Mouse (Mus musculus): ENCODE measurements around the gene Frat2.
A peak's percentile ranks its signal among the peaks of the same experiment; 100 is the strongest.

Frat2 gene

GRCm38 (mm10) chr19:41817325-41817724 lies 30.6 kb downstream of the Frat2 start:
- no peak for DNase-seq

- DNase-seq, result no peak
Measured at GRCm38 (mm10) chr19:41816915-41817314, 31.0 kb downstream of the Frat2 start.

GRCm38 (mm10) chr19:41816410-41816809 lies 31.5 kb downstream of the Frat2 start:
- no peak for DNase-seq

- no peak for DNase-seq
Measured at GRCm38 (mm10) chr19:41813374-41813773, 34.6 kb downstream of the Frat2 start.

GRCm38 (mm10) chr19:41812525-41812924 lies 35.4 kb downstream of the Frat2 start:
- DNase-seq, result no peak

GRCm38 (mm10) chr19:41810074-41810473 lies 37.9 kb downstream of the Frat2 start:
- no peak for DNase-seq

GRCm38 (mm10) chr19:41808104-41808634 lies 39.8 kb downstream of the Frat2 start:
- DNase-seq, result no peak

GRCm38 (mm10) chr19:41807497-41807896 lies 40.4 kb downstream of the Frat2 start:
- DNase-seq, result no peak

- no peak for DNase-seq
Measured at GRCm38 (mm10) chr19:41805831-41806230, 42.1 kb downstream of the Frat2 start.

GRCm38 (mm10) chr19:41803322-41803721 lies 44.6 kb downstream of the Frat2 start:
- no peak for DNase-seq

GRCm38 (mm10) chr19:41801742-41802369 lies 46.1 kb downstream of the Frat2 start, which contains the start of gene Arhgap19:
Gene Arhgap19 (minus strand): TSS chr19:41802047.
- peak; percentile 86 for DNase-seq

- DNase-seq, result no peak
Measured at GRCm38 (mm10) chr19:41800986-41801741, 46.8 kb downstream of the Frat2 start.

- DNase-seq, result no peak
Measured at GRCm38 (mm10) chr19:41800451-41800850, 47.5 kb downstream of the Frat2 start.

- DNase-seq, result no peak
Measured at GRCm38 (mm10) chr19:41797536-41797935, 50.4 kb downstream of the Frat2 start.

GRCm38 (mm10) chr19:41796789-41797327 lies 51.1 kb downstream of the Frat2 start:
- DNase-seq, result no peak

- no peak for DNase-seq
Measured at GRCm38 (mm10) chr19:41796148-41796760, 51.7 kb downstream of the Frat2 start.

All from cerebellum, adult 11 months (tissue).